Mouse (Mus musculus) megakaryocyte, embryonic 14.5 days (primary cell): ENCODE measurements around the gene Fam72a.

Experiments used
- FLI1 ChIP-seq: IDR thresholded peaks from 2 replicates; pipeline ENCODE4 v1.6.1; 2012; ENCODE audit warnings: low read length, inconsistent platforms, mixed read lengths
- GATA1 ChIP-seq: IDR thresholded peaks from 3 replicates; pipeline ENCODE4 v1.6.1; 2012; ENCODE audit warnings: mixed read lengths, low read length, inconsistent platforms, borderline replicate concordance

GRCm38 (mm10) chr1:131481391-131481790 lies 46.3 kb upstream of the Fam72a start:
- TF ChIP-seq GATA1 = no peak
- TF ChIP-seq FLI1 = no peak
